Mouse (Mus musculus): ENCODE measurements around the gene Dixdc1. TPM values are rescaled to one million over a fixed set of nuclear protein-coding genes. Genes with fewer than 3 reads are reported as not detected.

Gene Dixdc1
- total and polyA plus RNA-seq, 3 experiments: 0.07 TPM; not detected in 2

- H3K79me2 ChIP-seq (ENCODE audit: control insufficient read depth, insufficient read depth, low read length, poor library complexity): no peaks in the 10 kb centered on the region
- H3K27me3 ChIP-seq (ENCODE audit: control insufficient read depth in 1 of 2, insufficient read depth in 2 of 2, low read length in 2 of 2): peaks cover 1 to 4% of the 10 kb centered on the region in 2 experiments; a peak in 2 of 4 replicates
- no peak overlapping the region for H3K9ac ChIP-seq (ENCODE audit: control insufficient read depth, low read depth, low read length, poor library complexity, severe bottlenecking)
- no peak overlapping the region for H3K27ac ChIP-seq (ENCODE audit: control insufficient read depth, low read depth, low read length)
- no peaks in the 10 kb centered on the region for H3K4me1 ChIP-seq (ENCODE audit: control insufficient read depth in 1 of 2, insufficient read depth in 2 of 2, low read length in 2 of 2)
- no peaks in the 10 kb centered on the region for H3K9me3 ChIP-seq (replicated peaks; ENCODE audit: insufficient read depth, low read length)
- TF ChIP-seq GATA1 (IDR thresholded peaks at IDR 0.05; ENCODE audit: low read depth, low read length): no peak
- TF ChIP-seq TBP (IDR thresholded peaks at IDR 0.05; ENCODE audit: low read depth, low read length): no peak
- TF ChIP-seq ZMIZ1 (IDR thresholded peaks at IDR 0.05; ENCODE audit: low read depth, low read length): no peak
- no peak for TF ChIP-seq JUND (IDR thresholded peaks at IDR 0.05; ENCODE audit: low read depth, low read length)
- TF ChIP-seq CHD2 (IDR thresholded peaks at IDR 0.05; ENCODE audit: low read length): no peak
- H3K4me3 ChIP-seq (ENCODE audit: control insufficient read depth in 1 of 2, insufficient read depth in 1 of 2, low read depth in 2 of 2, low read length in 2 of 2): no peak overlapping the region
- DNase-seq (ENCODE audit: low read depth, low spot score): no peak
- no peaks in the 10 kb centered on the region for H3K36me3 ChIP-seq (ENCODE audit: control insufficient read depth in 1 of 2, insufficient read depth in 2 of 2, low read length in 2 of 2)
Measured at GRCm38 (mm10) chr9:50667579-50668498, 71.5 kb downstream of the Dixdc1 start.

GRCm38 (mm10) chr9:50666442-50666841, 72.9 kb downstream of the Dixdc1 start:
- no peak overlapping the region for H3K9ac ChIP-seq (ENCODE audit: control insufficient read depth, low read depth, low read length, poor library complexity, severe bottlenecking)
- no peaks in the 10 kb centered on the region for H3K9me3 ChIP-seq (replicated peaks; ENCODE audit: insufficient read depth, low read length)
- DNase-seq (ENCODE audit: low read depth, low spot score): peak; percentile 23
- H3K79me2 ChIP-seq (ENCODE audit: control insufficient read depth, insufficient read depth, low read length, poor library complexity): no peaks in the 10 kb centered on the region
- H3K36me3 ChIP-seq (ENCODE audit: control insufficient read depth in 1 of 2, insufficient read depth in 2 of 2, low read length in 2 of 2): no peaks in the 10 kb centered on the region
- no peaks in the 10 kb centered on the region for H3K4me1 ChIP-seq (ENCODE audit: control insufficient read depth in 1 of 2, insufficient read depth in 2 of 2, low read length in 2 of 2)
- no peak overlapping the region for H3K27ac ChIP-seq (ENCODE audit: control insufficient read depth, low read depth, low read length)
- H3K4me3 ChIP-seq (ENCODE audit: control insufficient read depth in 1 of 2, insufficient read depth in 1 of 2, low read depth in 2 of 2, low read length in 2 of 2): no peak overlapping the region
- peaks cover 1 to 4% of the 10 kb centered on the region in 2 experiments; a peak in 2 of 4 replicates for H3K27me3 ChIP-seq (ENCODE audit: control insufficient read depth in 1 of 2, insufficient read depth in 2 of 2, low read length in 2 of 2)
- TF ChIP-seq EP300 (IDR thresholded peaks at IDR 0.05; ENCODE audit: low read depth in 1 of 2, low read length in 2 of 2) (peak in 1 of 2 experiments; percentile 35; a peak in 2 of 4 replicates), TAL1 (IDR thresholded peaks at IDR 0.05; ENCODE audit: low read length) (peak; percentile 31; the same call in 1 of the 2 replicates), RCOR1 (IDR thresholded peaks at IDR 0.05; ENCODE audit: low read depth, low read length) (peak; percentile 35; the same call in 1 of the 2 replicates), E2F4 (IDR thresholded peaks at IDR 0.05; ENCODE audit: borderline replicate concordance, low read depth, low read length) (no peak), ZC3H11A (IDR thresholded peaks at IDR 0.05; ENCODE audit: low read depth, low read length) (no peak), TCF12 (IDR thresholded peaks at IDR 0.05; ENCODE audit: low read depth, low read length) (peak; percentile 21; the same call in 1 of the 2 replicates)

- peaks cover 3% of the 10 kb centered on the region for H3K79me2 ChIP-seq (ENCODE audit: control insufficient read depth, insufficient read depth, low read length, poor library complexity)
- no peak overlapping the region for H3K4me3 ChIP-seq (ENCODE audit: control insufficient read depth in 1 of 2, insufficient read depth in 1 of 2, low read depth in 2 of 2, low read length in 2 of 2)
- DNase-seq (ENCODE audit: low read depth, low spot score): no peak
- no peaks in the 10 kb centered on the region for H3K9me3 ChIP-seq (replicated peaks; ENCODE audit: insufficient read depth, low read length)
- H3K27me3 ChIP-seq (ENCODE audit: control insufficient read depth in 1 of 2, insufficient read depth in 2 of 2, low read length in 2 of 2): peaks cover 1 to 4% of the 10 kb centered on the region in 2 experiments; a peak in 2 of 4 replicates
- peaks cover 0 to 6% of the 10 kb centered on the region in 2 experiments; a peak in 2 of 4 replicates for H3K36me3 ChIP-seq (ENCODE audit: control insufficient read depth in 1 of 2, insufficient read depth in 2 of 2, low read length in 2 of 2)
- H3K27ac ChIP-seq (ENCODE audit: control insufficient read depth, low read depth, low read length): no peak overlapping the region
- peaks cover 1 to 4% of the 10 kb centered on the region in 2 experiments; a peak in 2 of 4 replicates for H3K4me1 ChIP-seq (ENCODE audit: control insufficient read depth in 1 of 2, insufficient read depth in 2 of 2, low read length in 2 of 2)
- TF ChIP-seq RCOR1 (IDR thresholded peaks at IDR 0.05; ENCODE audit: low read depth, low read length) (no peak), TCF12 (IDR thresholded peaks at IDR 0.05; ENCODE audit: low read depth, low read length) (no peak), MYB (IDR thresholded peaks at IDR 0.05; ENCODE audit: low read depth, low read length) (no peak), NELFE (IDR thresholded peaks at IDR 0.05; ENCODE audit: low read depth, low read length) (no peak), MAX (IDR thresholded peaks at IDR 0.05; ENCODE audit: low read length) (no peak), MEF2A (IDR thresholded peaks at IDR 0.05; ENCODE audit: extremely low read depth, insufficient replicate concordance, low read depth, low read length, poor library complexity, severe bottlenecking) (no peak), CHD2 (IDR thresholded peaks at IDR 0.05; ENCODE audit: low read length) (no peak)
- H3K9ac ChIP-seq (ENCODE audit: control insufficient read depth, low read depth, low read length, poor library complexity, severe bottlenecking): no peak overlapping the region
Measured at GRCm38 (mm10) chr9:50664826-50665225, 74.5 kb downstream of the Dixdc1 start.
